Mouse (Mus musculus) NIH3T3 (cell line): ENCODE measurements around the gene Trpv4.
A peak's percentile ranks its signal among the peaks of the same experiment; 100 is the strongest.

ENCODE experiments used
- DNase-seq: peaks from one replicate; pipeline ENCODE4 v3.0.0-alpha.2; 2012; ENCODE audit warnings: low read depth

Gene Trpv4

GRCm38 (mm10) chr5:114618851-114619250 lies 39.4 kb downstream of the Trpv4 start:
- DNase-seq, result peak; percentile 84

DNA sequence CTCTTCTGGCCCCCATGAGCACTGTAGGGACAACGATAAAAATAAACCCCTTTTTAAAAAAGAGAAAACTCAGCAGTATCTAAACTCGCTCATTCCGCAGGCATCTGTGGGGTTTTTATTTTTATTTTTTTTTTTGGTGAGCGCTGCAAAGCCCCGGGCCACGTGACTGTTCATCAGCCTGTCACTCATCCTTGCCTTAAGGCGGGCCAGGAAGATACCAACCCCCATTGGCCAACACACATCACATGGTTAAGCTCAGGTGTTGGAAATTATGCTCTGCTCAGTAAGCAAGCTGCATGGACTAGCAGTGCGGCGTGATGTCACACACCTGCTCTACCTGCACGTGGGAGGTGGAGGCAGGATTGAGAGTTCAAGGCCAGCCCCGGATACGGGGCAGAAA lies 40.4 kb downstream of the Trpv4 start:
- no peak for DNase-seq

- DNase-seq, result peak; percentile 11
Measured at GRCm38 (mm10) chr5:114616336-114617061, 41.7 kb downstream of the Trpv4 start.

DNA sequence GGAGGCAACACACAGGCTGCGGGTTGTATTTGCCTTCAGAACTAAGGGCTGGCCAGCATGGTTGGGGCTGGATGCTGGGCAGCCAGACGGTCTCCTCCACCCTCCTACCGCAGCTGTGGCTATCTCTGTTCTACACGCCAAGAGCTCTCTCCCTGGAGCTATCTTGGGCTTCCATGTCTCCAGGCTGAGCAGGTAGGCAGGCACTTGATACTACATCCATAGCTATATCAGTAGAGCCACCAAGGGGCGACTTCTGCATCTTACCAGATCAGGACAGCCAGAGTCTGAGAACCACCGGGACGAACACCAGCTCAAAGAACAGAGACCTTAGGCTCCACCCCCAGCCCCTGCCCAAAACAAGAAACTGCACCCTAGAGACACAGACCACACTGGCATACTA lies 43.4 kb downstream of the Trpv4 start:
- DNase-seq, result no peak

GRCm38 (mm10) chr5:114611968-114612608 lies 46.1 kb downstream of the Trpv4 start:
- peak; percentile 27 for DNase-seq

DNA sequence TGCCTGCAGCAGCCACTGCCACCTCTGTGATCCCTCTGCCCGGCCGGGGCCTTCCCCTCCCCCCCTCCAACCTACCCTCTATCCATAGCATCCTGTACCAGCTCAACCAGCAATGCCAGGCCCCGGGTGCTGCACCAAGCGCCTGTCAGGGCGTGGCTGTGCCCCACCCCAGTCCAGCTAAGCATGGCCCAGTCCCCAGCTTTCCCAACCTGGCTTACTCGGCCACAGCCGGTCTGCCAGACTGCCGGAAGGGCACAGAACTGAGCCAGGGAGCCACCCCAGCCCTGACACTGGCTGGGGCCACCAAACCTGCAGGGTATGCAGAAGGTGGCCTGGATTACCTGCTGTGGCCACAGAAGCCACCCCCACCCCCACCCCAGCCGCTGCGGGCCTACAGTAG lies 47.0 kb downstream of the Trpv4 start:
- DNase-seq, result no peak

DNA sequence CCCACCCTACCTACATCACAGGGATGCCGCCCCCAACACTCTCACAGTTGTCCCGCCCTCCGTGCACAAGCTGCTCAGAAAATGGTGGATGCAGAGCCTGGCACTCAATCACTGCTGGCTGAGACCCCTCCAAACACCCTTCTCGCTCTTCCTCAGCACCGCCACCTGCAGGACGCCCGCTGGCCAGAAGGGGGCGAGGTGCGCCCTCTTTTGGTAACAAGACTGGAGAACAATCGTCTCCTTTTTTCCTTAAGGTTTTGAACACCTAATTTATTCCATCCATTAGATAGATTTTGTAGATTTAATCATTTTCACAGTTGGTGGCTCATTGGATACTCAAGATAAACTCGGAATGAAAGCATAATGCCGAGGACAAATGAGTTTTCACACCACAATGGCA lies 49.7 kb downstream of the Trpv4 start:
- DNase-seq, result peak; percentile 77

DNA sequence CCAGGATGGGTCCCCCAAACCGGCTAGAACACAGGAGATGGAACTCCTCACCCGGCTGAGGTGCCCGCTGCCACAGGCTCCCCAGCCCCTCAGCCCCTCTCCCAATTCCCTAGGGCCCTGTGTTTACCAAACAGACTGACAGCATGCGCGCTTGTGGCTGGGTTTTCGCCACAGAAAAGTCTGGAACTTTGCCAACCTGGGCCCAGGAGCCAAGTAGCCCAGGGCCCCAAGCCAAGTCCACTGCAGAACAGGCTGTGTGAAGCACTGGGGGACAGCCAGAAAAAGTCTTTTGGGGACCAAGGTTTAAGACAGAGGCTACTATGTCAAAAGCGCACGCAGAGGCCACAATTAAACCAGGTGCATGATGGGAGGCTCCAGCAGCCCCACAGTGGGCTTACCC lies 50.6 kb downstream of the Trpv4 start:
- DNase-seq, result peak; percentile 60

DNA sequence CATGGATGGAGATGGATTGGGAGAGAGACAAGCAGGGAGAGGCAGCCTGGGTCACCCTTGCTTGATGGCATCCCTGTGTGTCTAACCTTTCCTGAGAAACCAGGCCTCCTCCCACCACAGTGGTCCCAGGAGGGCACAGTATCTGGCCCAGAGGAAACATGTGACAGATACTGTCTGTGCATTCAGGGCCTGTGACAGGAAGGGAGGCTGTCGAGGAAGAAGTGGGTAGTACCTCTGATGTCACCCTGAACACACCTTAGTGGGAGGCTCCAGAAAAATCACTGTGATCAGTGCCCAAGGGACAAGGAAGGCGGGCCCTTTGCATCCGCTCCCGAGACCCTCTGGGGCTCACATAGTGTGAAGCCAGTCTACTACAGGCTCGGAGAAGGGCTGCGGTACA lies 52.2 kb downstream of the Trpv4 start:
- DNase-seq, result no peak

- peak; percentile 21 for DNase-seq
Measured at GRCm38 (mm10) chr5:114604781-114605290, 53.4 kb downstream of the Trpv4 start.

DNA sequence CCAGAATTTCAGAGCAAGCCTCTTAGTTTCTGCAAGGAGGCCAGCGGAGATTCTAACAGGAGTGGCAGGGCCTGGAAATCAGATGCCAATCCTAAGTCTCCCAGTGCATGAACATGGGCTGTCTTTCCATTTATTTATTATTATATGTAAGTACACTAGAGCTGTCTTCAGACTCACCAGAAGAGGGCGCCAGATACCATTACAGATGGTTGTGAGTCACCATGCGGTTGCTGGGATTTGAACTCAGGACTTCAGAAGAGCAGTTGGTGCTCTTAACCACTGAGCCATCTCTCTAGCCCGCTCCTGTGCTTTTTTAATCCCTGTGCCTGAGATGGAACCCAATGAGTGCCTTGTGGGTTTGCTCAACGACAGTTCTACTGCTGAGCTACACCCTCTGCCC lies 54.2 kb downstream of the Trpv4 start:
- peak; percentile 46 for DNase-seq

DNA sequence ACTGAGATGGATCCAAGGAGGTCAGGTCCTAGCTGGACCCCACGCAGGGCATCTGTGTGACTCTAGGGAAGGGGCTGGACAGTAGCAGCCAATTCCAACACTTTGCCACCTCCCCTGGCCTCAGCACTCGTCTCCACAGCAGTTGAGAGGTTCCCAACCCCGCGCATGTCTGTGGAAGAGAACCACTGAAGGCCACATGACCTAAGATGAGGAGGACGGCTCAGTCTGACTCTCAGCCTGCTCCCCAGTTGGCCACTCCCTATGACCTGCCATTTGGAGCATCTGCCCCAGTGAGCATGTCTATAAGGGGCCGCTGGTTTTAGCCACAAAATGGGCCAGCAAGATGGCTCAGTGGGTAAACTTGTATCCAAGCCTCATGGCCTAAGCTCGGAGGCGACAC lies 56.2 kb downstream of the Trpv4 start:
- no peak for DNase-seq

- no peak for DNase-seq
Measured at GRCm38 (mm10) chr5:114597652-114598051, 60.6 kb downstream of the Trpv4 start.

DNA sequence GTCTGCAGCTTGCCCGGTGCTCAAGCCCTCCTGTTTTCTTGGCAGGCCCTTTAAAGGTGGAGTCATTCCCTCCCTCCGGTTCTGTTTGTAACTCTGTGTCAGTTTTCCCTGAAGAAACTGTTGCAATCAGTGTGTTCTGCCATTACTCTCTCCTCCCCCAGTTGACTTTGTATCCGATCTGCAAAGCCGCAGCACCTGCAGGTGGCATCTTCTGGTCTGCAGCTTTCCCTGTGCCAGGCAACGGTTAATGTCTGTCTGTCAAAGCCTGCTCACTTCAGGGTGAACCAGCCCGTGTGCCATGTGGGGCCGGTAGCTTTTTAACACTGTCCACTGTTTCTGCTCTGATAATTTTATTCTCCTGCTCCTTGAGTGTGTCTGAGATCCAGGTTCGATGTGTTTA lies 61.0 kb downstream of the Trpv4 start:
- no peak for DNase-seq

GRCm38 (mm10) chr5:114596604-114597003 lies 61.6 kb downstream of the Trpv4 start:
- no peak for DNase-seq

GRCm38 (mm10) chr5:114594741-114595241 lies 63.4 kb downstream of the Trpv4 start:
- no peak for DNase-seq

DNA sequence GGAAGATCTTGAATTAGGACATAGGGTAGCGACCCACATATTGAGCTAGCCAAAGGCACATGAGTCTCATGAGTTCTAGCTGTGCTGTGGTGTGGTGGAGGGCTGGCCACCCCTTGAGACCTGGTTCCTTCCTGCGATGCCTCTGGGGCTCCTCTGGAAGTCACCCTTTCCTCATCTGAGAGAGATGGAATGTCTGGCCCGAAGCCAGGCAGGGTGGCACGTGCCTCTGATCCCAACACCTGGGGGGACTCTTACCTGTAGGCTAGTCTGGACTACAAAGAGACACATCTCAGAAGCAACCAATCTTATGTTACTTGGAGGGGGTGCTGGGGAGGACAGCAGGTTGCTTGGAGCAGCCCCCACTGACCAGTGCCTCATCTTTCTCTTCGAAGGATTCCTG lies 64.3 kb downstream of the Trpv4 start:
- DNase-seq, result no peak

DNA sequence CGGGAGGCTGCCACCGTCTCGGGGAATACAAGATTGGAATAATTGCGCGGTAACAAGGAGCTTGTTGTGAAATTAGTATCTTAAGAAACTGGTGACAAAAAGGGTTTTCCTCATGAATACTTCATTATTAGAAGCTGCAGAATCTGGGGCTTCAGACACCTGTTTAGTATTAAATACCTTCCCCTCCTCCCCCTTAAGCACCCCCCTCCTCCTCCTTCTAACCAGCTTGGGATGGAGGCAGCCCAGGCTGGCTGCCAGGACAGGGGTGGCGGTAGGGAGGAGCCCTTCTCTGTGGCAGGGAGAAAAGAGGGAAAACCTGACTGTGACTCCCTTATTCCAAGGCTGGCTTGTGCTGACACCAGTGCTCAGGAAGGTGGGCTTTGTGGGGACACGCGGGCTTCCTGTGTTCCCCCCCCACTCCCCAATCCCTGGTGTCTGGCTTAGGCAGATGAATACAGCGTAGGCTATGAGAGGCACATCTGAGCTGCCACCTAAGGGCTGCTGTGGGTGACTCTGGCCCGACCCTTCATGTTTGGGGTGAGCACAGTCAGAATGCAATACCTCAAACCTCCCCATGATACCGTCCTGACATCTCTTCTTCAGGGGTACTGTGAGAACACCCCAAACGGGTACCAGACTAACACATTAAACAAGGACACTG lies 64.9 kb downstream of the Trpv4 start:
- no peak for DNase-seq

- no peak for DNase-seq
Measured at GRCm38 (mm10) chr5:114592463-114593160, 65.6 kb downstream of the Trpv4 start.

GRCm38 (mm10) chr5:114591151-114591561 lies 67.1 kb downstream of the Trpv4 start:
- no peak for DNase-seq

- no peak for DNase-seq
Measured at GRCm38 (mm10) chr5:114590043-114590913, 67.9 kb downstream of the Trpv4 start.
